29 mouse cellular contexts compared by ENCODE assay signal in genomic region chr5:96306271-96306670, GRCm38 (mm10).
"Had no signal": no experiment of that assay in that cellular context is flagged by ENCODE, and none has a peak within 500 bp of the region (broad histone marks: within the 10 kb centered on the region; RNA-seq: fewer than 3 reads in every experiment).

No protein-coding gene starts in this region.

- ATAC-seq: liver, embryonic 12.5 days; lung, postnatal 0 days; midbrain, embryonic 13.5 days; midbrain, embryonic 15.5 days; midbrain, embryonic 16.5 days had no signal

- H3K27ac ChIP-seq: left cerebral cortex, adult 2 months; limb, embryonic 10.5 days; limb, embryonic 12.5 days; limb, embryonic 13.5 days; limb, embryonic 15.5 days; liver, embryonic 12.5 days; liver, embryonic 13.5 days; liver, embryonic 14.5 days; liver, embryonic 15.5 days; lung, embryonic 15.5 days; macrophage; midbrain, embryonic 10.5 days; midbrain, embryonic 12.5 days; midbrain, embryonic 13.5 days; midbrain, embryonic 15.5 days; neural tube, embryonic 12.5 days; neural tube, embryonic 13.5 days had no signal

- DNase-seq: left cerebral cortex, postnatal 4 days; liver, embryonic 13.5 days; lung, adult 18-20 months; lung, adult 2 months; lung, embryonic 14.5 days; lung, postnatal 10 days; lung, postnatal 14 days; lung, postnatal 36 days; lung, postnatal 4 days had no signal

- H3K36me3 ChIP-seq: limb, embryonic 10.5 days; limb, embryonic 12.5 days; limb, embryonic 13.5 days; limb, embryonic 15.5 days; liver, embryonic 12.5 days; liver, embryonic 13.5 days; liver, embryonic 15.5 days; lung, embryonic 15.5 days; midbrain, embryonic 10.5 days; midbrain, embryonic 12.5 days; midbrain, embryonic 13.5 days; midbrain, embryonic 15.5 days; neural tube, embryonic 12.5 days; neural tube, embryonic 13.5 days had no signal

- H3K9me3 ChIP-seq: limb, embryonic 10.5 days; limb, embryonic 12.5 days; limb, embryonic 13.5 days; limb, embryonic 15.5 days; liver, embryonic 12.5 days; liver, embryonic 13.5 days; liver, embryonic 15.5 days; lung, embryonic 15.5 days; midbrain, embryonic 10.5 days; midbrain, embryonic 12.5 days; midbrain, embryonic 13.5 days; midbrain, embryonic 15.5 days; neural tube, embryonic 12.5 days; neural tube, embryonic 13.5 days had no signal

- H3K4me3 ChIP-seq: left cerebral cortex, adult 2 months; limb, embryonic 10.5 days; limb, embryonic 12.5 days; limb, embryonic 13.5 days; limb, embryonic 15.5 days; liver, embryonic 12.5 days; liver, embryonic 13.5 days; liver, embryonic 15.5 days; lung, embryonic 15.5 days; megakaryocyte, embryonic 14.5 days; midbrain, embryonic 10.5 days; midbrain, embryonic 12.5 days; midbrain, embryonic 13.5 days; midbrain, embryonic 15.5 days; neural tube, embryonic 12.5 days; neural tube, embryonic 13.5 days had no signal

- H3K27me3 ChIP-seq: limb, embryonic 12.5 days; limb, embryonic 13.5 days; limb, embryonic 15.5 days; liver, embryonic 12.5 days; liver, embryonic 13.5 days; liver, embryonic 15.5 days; lung, embryonic 15.5 days; megakaryocyte, embryonic 14.5 days; midbrain, embryonic 12.5 days; midbrain, embryonic 13.5 days; midbrain, embryonic 15.5 days; neural tube, embryonic 12.5 days; neural tube, embryonic 13.5 days had no signal

- H3K4me2 ChIP-seq: limb, embryonic 12.5 days; limb, embryonic 13.5 days; limb, embryonic 15.5 days; liver, embryonic 12.5 days; liver, embryonic 13.5 days; liver, embryonic 15.5 days; lung, embryonic 14.5 days; lung, embryonic 15.5 days; midbrain, embryonic 11.5 days; midbrain, embryonic 12.5 days; midbrain, embryonic 13.5 days; midbrain, embryonic 15.5 days; neural tube, embryonic 12.5 days; neural tube, embryonic 13.5 days had no signal

- H3K9ac ChIP-seq: limb, embryonic 12.5 days; limb, embryonic 13.5 days; limb, embryonic 15.5 days; liver, embryonic 12.5 days; liver, embryonic 13.5 days; liver, embryonic 14.5 days; liver, embryonic 15.5 days; lung, embryonic 14.5 days; lung, embryonic 15.5 days; midbrain, embryonic 12.5 days; midbrain, embryonic 13.5 days; midbrain, embryonic 15.5 days; neural tube, embryonic 12.5 days; neural tube, embryonic 13.5 days had no signal

- H3K4me1 ChIP-seq: liver, embryonic 12.5 days; liver, embryonic 13.5 days; liver, embryonic 15.5 days; lung, embryonic 15.5 days; megakaryocyte, embryonic 14.5 days; neural tube, embryonic 12.5 days had no signal
